Mouse (Mus musculus) stomach, postnatal 0 days (tissue): ENCODE measurements around the gene H1fnt.

Experiments
- CTCF ChIP-seq: IDR thresholded peaks from 2 replicates; pipeline ENCODE4 v1.5.1; 2016; ENCODE audit warnings: antibody characterized with exemption, low read depth, mild to moderate bottlenecking, moderate library complexity
- EP300 ChIP-seq: optimal IDR thresholded peaks from 2 replicates; pipeline ENCODE3; 2016; ENCODE audit warnings: antibody characterized with exemption

GRCm38 (mm10) chr15:98214130-98214529, 43.0 kb downstream of the H1fnt start:
- TF ChIP-seq CTCF, result no peak
- no peak for TF ChIP-seq EP300
